Mouse (Mus musculus) midbrain, postnatal 0 days (tissue): ENCODE data around the gene Fam169b. TPM values are rescaled to one million over a fixed set of nuclear protein-coding genes. Genes with fewer than 3 reads are reported as not detected.

Experiments
- ATAC-seq: fragments of 200-750 bp; cut with Nextera tagmentation; 2 replicates; pipeline ENCODE4 v1.8.0; 2017; ENCODE audit warnings: moderate number of reproducible peaks, mild to moderate bottlenecking, moderate TSS enrichment, moderate library complexity; ENCODE audit not compliant: low FRiP score
- DNase-seq: peaks from one replicate; pipeline ENCODE4 v3.0.0-alpha.2; 2015; ENCODE audit warnings: low spot score
- H3K27ac ChIP-seq: fragments of 300-500 bp; sonication (generic); 2 replicates; pipeline ENCODE4 v1.5.1; 2014; ENCODE audit warnings: low read depth, mild to moderate bottlenecking, low read length, mixed read lengths
- H3K27me3 ChIP-seq: fragments of 300-500 bp; sonication (generic); 2 replicates; pipeline ENCODE4 v1.6.1; 2014; ENCODE audit warnings: low read length, control low read depth, mixed read lengths; ENCODE audit not compliant: insufficient read depth
- H3K36me3 ChIP-seq: fragments of 300-500 bp; sonication (generic); 2 replicates; pipeline ENCODE4 v1.6.1; 2014; ENCODE audit warnings: low read length, control low read depth, mixed read lengths; ENCODE audit not compliant: insufficient read depth
- H3K4me1 ChIP-seq: fragments of 300-500 bp; sonication (generic); 2 replicates; pipeline ENCODE4 v1.6.1; 2014; ENCODE audit warnings: mild to moderate bottlenecking, control low read depth, antibody characterized with exemption, low read length, mixed read lengths; ENCODE audit not compliant: insufficient read depth
- H3K4me2 ChIP-seq: fragments of 300-500 bp; sonication (generic); 2 replicates; pipeline ENCODE4 v1.6.1; 2014; ENCODE audit warnings: low read depth, mild to moderate bottlenecking, low read length, mixed read lengths; ENCODE audit not compliant: poor library complexity, severe bottlenecking
- H3K4me3 ChIP-seq: fragments of 300-500 bp; sonication (generic); 2 replicates; pipeline ENCODE4 v1.5.1; 2014; ENCODE audit warnings: low read depth, mild to moderate bottlenecking, low read length, moderate library complexity
- H3K9ac ChIP-seq: fragments of 300-500 bp; sonication (generic); replicated peaks from 2 replicates; pipeline ENCODE4 v1.6.1; 2014; ENCODE audit warnings: mild to moderate bottlenecking, low read length, moderate library complexity, mixed read lengths; ENCODE audit not compliant: poor library complexity, severe bottlenecking
- H3K9me3 ChIP-seq: fragments of 300-500 bp; sonication (generic); 2 replicates; pipeline ENCODE4 v1.6.1; 2016; ENCODE audit warnings: low read length, control low read depth
- CTCF ChIP-seq: IDR thresholded peaks from 2 replicates; pipeline ENCODE4 v1.5.1; 2016; ENCODE audit warnings: antibody characterized with exemption, mild to moderate bottlenecking
- WGBS: fragments of 180-500 bp; shearing (Covaris S2); extraction: QIAGEN DNeasy Blood & Tissue Kit; methylation state at CpG from one replicate; pipeline ENCODE4 v1.1.7; 2014; 5-methylcytosine and 5-hydroxymethylcytosine counted together
- polyA plus RNA-seq: library from polyadenylated mRNA; unstranded; fragments of >200 nt; fragmentation: Nextera tagmentation; extraction: Ambion mirVana; gene quantifications from 2 replicates; pipeline ENCODE4 v1.2.1, GENCODE M21; 2015
- total RNA-seq: library from RNA; depleted of rRNA; stranded (reverse); fragments of >200 nt; gene quantifications from 2 replicates; pipeline ENCODE4 v1.2.3, GENCODE M21; 2014

The Fam169b gene
- total and polyA plus RNA-seq, 2 experiments from 2014 or later: not detected

DNA sequence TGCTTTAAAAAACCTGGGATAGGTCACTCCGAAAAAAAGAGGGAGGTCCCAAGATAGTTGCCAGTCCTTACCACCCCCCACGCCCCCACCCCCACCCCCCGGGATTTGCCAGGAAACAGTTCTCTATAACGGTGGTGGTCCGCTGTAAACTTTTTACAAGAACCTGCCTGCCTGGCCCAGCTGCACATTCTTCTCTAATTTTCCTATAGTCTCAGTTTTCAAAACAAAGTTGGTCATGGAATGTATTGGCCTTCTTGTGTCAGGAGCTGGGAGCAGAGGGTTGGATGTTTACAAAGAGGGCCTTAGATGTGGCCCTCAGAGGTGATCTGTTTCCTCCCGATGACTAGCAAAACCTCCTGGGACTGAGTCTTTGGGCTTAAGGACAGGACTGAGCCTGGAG is 30.0 kb downstream of the Fam169b start:
- no peaks in the 10 kb centered on the region for H3K27me3 ChIP-seq
- no peak overlapping the region for H3K9ac ChIP-seq
- TF ChIP-seq CTCF: no peak
- no peaks in the 10 kb centered on the region for H3K36me3 ChIP-seq
- no peak overlapping the region for H3K4me3 ChIP-seq
- H3K4me1 ChIP-seq: no peaks in the 10 kb centered on the region
- ATAC-seq (no peak), DNase-seq (no peak)
- H3K27ac ChIP-seq: no peak overlapping the region
- H3K4me2 ChIP-seq: no peak overlapping the region
- no peaks in the 10 kb centered on the region for H3K9me3 ChIP-seq
- WGBS: 72% methylated on average over 6 of the region's 6 CpGs

DNA sequence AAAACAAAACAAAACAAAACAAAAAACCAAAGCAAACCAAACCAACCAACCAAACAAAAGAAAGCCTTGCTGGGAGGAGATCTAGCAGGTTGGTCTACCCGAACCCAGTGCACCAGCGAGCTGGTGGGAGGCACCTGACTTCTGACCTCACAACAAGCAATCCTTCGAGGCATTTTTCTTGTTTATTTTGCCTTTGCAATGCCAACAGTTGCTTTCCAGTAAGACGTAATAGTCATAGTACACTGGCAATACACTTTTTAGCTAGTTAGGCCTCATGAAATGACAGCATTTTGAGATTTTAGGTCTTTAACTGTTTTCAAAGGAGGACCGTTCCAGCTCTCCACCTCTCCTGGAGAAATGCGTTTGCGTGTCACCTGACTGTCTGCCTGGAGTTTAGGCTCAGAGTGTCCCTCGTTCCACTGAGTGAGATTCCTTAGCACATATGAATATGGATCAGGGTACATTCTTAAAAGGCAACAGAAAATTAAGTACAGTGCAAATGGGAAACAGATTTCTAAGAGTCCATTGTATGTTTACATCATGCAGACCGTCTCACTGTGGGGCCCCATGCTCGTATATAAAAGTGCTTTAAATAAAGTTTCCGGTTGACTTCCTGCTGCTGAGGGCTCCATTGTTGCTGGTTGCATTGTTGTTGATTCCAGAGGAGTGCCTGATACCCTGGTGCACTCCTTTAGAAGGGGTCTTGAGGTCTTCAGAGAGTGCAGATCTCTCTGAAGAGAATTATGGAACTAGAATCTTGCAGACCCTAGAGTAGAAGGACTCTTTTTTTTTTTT is 32.3 kb downstream of the Fam169b start:
- no peak for TF ChIP-seq CTCF
- Histone ChIP-seq H3K4me3 (no peak overlapping the region), H3K36me3 (no peaks in the 10 kb centered on the region), H3K9ac (no peak overlapping the region), H3K27me3 (no peaks in the 10 kb centered on the region), H3K4me2 (no peak overlapping the region), H3K4me1 (no peaks in the 10 kb centered on the region), H3K27ac (no peak overlapping the region), H3K9me3 (no peaks in the 10 kb centered on the region)
- WGBS: 63% methylated on average over 11 of the region's 11 CpGs
- DNase-seq (no peak), ATAC-seq (no peak)

GRCm38 (mm10) chr7:68306756-68307155 is 33.1 kb downstream of the Fam169b start:
- no peaks in the 10 kb centered on the region for H3K9me3 ChIP-seq
- no peaks in the 10 kb centered on the region for H3K27me3 ChIP-seq
- WGBS: 82% methylated on average over 8 of the region's 8 CpGs
- no peak overlapping the region for H3K9ac ChIP-seq
- no peak overlapping the region for H3K4me3 ChIP-seq
- no peak overlapping the region for H3K27ac ChIP-seq
- ATAC-seq (no peak), DNase-seq (no peak)
- TF ChIP-seq CTCF: no peak
- H3K36me3 ChIP-seq: no peaks in the 10 kb centered on the region
- H3K4me2 ChIP-seq: no peak overlapping the region
- H3K4me1 ChIP-seq: no peaks in the 10 kb centered on the region

DNA sequence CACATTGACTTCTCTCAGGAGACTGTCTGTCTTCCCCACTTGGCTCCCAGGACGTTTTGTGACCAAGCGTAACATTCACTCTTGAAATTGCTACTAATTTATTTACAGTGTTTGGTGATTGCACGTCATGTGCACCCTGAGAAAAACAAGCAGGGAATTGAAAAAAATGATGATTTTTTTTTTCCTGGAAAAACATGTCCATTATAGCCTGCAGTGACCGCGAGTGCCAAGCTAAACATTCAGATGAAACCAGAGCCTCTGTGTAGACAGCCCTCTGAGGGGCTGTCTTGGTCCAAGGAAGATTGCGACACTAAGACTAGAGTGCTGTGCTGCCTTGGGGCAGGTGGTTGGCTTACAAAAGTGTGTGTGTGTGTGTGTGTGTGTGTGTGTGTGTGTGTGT is 37.8 kb downstream of the Fam169b start:
- Histone ChIP-seq H3K36me3 (no peaks in the 10 kb centered on the region), H3K9ac (no peak overlapping the region), H3K27ac (no peak overlapping the region), H3K4me1 (no peaks in the 10 kb centered on the region), H3K4me2 (no peak overlapping the region), H3K4me3 (no peak overlapping the region), H3K9me3 (no peaks in the 10 kb centered on the region), H3K27me3 (no peaks in the 10 kb centered on the region; the same call in 1 of the 2 replicates)
- TF ChIP-seq CTCF: no peak
- no peak for DNase-seq
- ATAC-seq: no peak
- 83% methylated on average over 6 of the region's 6 CpGs for WGBS

GRCm38 (mm10) chr7:68312395-68312794 is 38.8 kb downstream of the Fam169b start:
- no peak overlapping the region for H3K27ac ChIP-seq
- no peak overlapping the region for H3K9ac ChIP-seq
- ATAC-seq: no peak
- DNase-seq: no peak
- H3K4me3 ChIP-seq: no peak overlapping the region
- TF ChIP-seq CTCF: no peak
- H3K36me3 ChIP-seq: no peaks in the 10 kb centered on the region
- H3K4me1 ChIP-seq: no peaks in the 10 kb centered on the region
- no peaks in the 10 kb centered on the region for H3K9me3 ChIP-seq
- no peaks in the 10 kb centered on the region; the same call in 1 of the 2 replicates for H3K27me3 ChIP-seq
- 92% methylated on average over 5 of the region's 5 CpGs for WGBS
- no peak overlapping the region for H3K4me2 ChIP-seq

- no peak overlapping the region for H3K4me3 ChIP-seq
- no peaks in the 10 kb centered on the region for H3K36me3 ChIP-seq
- no peak for ATAC-seq
Measured at GRCm38 (mm10) chr7:68313038-68313782, 39.6 kb downstream of the Fam169b start.

More at GRCm38 (mm10) chr7:68313038-68313782, 39.6 kb downstream of the Fam169b start:
- no peak overlapping the region for H3K4me2 ChIP-seq
- H3K27ac ChIP-seq: no peak overlapping the region
- 65% methylated on average over 14 of the region's 14 CpGs for WGBS
- no peak for DNase-seq
- no peaks in the 10 kb centered on the region for H3K9me3 ChIP-seq
- H3K27me3 ChIP-seq: no peaks in the 10 kb centered on the region; the same call in 1 of the 2 replicates
- no peaks in the 10 kb centered on the region for H3K4me1 ChIP-seq
- no peak for TF ChIP-seq CTCF
- H3K9ac ChIP-seq: no peak overlapping the region
